Mouse (Mus musculus) left cerebral cortex, postnatal 25 days (tissue): ENCODE results near the gene Art4. TPM values are rescaled to one million over a fixed set of nuclear protein-coding genes. Genes with fewer than 3 reads are reported as not detected.

Experiments
- DNase-seq, 2 experiments: peaks; one replicate each; pipeline ENCODE4 v3.0.0; 2022; ENCODE audit warnings: low spot score in 2 of 2, mixed read lengths in 1 of 2
- intact Hi-C: fragments of 180-260 bp; cut with DNase I; formaldehyde crosslinking; loops from one replicate; pipeline ENCODE4 v1.15.1; 2025
- microRNA-seq, 2 experiments: library from miRNA; unstranded; fragments of <30 nt; microRNA quantifications; one replicate each; pipeline ENCODE4 v1.2.0; 2022
- total RNA-seq, 2 experiments: library from RNA; stranded (reverse); gene quantifications; 2 replicates each; pipeline ENCODE4 v1.2.3; 2021

The Art4 gene
- total RNA-seq, 2 experiments from 2014 or later = 0.14 TPM; not detected in 1

GRCm38 (mm10) chr6:136805409-136805775 is 52.1 kb downstream of the Art4 start:
- DNase-seq = no peak
- intact Hi-C loops = loop anchor here (10.0 kb wide), 1 partner anchor 271 kb away; no protein-coding TSS in a partner anchor

- no peak for DNase-seq
- intact Hi-C loops = loop anchor here (1.0 to 10.0 kb wide), 2 partner anchors 22 to 270 kb away; partner anchors contain the start of gene BC049715
Observed at GRCm38 (mm10) chr6:136804705-136805408, 52.7 kb downstream of the Art4 start.

GRCm38 (mm10) chr6:136803739-136804633 is 53.5 kb downstream of the Art4 start, which contains the start of gene Hist4h4:
Gene Hist4h4 (minus strand): TSS chr6:136804415.
- intact Hi-C loops = loop anchor here (1.0 to 10.0 kb wide), 2 partner anchors 23 to 269 kb away; partner anchors contain the start of gene BC049715

DNA sequence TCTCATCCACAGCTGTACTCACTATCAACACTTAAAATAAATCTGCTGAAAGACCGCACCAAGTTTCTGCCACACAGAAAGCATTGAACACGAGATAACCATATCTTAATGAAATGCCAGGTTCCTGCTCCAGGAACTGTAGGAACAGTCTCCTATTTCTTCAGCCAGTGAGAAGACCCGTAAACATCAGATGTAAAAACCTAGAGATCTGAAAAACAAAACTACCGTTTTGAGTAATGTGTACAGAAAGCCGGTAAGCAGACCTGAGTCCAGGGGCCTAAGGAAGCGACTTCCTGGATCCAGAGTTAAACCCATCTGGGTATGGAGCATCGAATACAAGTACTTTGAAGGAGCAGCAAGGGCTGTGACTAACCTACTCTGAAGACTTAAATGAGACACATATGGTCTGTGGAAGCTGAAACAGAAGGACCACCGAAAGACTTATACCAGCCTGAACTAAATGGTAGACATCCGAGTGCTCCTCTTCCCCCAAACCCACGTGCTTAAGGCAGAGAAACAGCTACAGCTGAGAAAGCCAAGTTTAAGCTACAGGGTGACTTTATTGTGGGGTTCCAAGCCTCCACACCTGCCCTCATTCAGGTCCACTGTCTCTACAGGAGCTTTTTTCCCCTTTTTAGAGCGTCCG is 54.3 kb downstream of the Art4 start:
- DNase-seq = no peak
- intact Hi-C loops = loop anchor here (10.0 kb wide), 1 partner anchor 268 kb away; no protein-coding TSS in a partner anchor

More at GRCm38 (mm10) chr6:136803739-136804633, 53.5 kb downstream of the Art4 start, which contains the start of gene Hist4h4:
- DNase-seq = peak; percentile 96 to 98

GRCm38 (mm10) chr6:136801274-136801673 is 56.3 kb downstream of the Art4 start:
- intact Hi-C loops = loop anchor here (10.0 kb wide), 1 partner anchor 266 kb away; no protein-coding TSS in a partner anchor
- no peak for DNase-seq

DNA sequence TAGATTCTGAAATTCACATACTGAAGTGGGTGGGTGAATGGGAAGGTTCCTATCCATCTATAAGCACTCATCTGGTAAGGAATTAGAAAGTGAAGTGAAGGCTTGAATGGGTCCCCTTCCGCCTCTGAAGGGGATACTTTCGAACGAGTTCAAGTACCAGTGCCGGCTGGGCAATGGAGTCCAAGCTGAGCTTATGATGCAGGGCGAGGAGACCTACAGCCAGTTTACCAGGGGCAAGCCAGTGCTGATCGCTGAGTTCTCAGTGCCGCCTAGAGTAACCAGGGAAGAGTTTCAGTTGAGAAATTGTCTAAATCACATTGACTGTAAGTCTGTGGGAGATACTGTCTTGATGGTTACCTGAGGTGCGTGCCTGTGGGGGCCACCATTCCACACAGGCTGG is 56.8 kb downstream of the Art4 start:
- DNase-seq = no peak
- intact Hi-C loops = loop anchor here (10.0 kb wide), 1 partner anchor 266 kb away; no protein-coding TSS in a partner anchor

Small RNA genes within 50 kb of the gene (microRNA-seq; reads per million reads assigned to microRNA genes)
- gene Gm44364 = 0 reads per million in 2 experiments

Other genes starting within 250 kb of the Art4 start
- under 1 TPM; 0.16 to 0.30 TPM for gene Plbd1, start 195.8 kb downstream of the Art4 start, total RNA-seq
- gene Gucy2c, start 76.0 kb downstream of the Art4 start, total RNA-seq = under 1 TPM; 0.21 to 0.41 TPM
- 10 to 100 TPM in 1 of 2 experiments, 1 to 10 TPM in 1; 7.8 to 10.6 TPM for gene Hist4h4, start 53.3 kb downstream of the Art4 start, total RNA-seq
- gene H2afj, start 49.5 kb downstream of the Art4 start, total RNA-seq = 10 to 100 TPM; 56.9 to 66.7 TPM
- gene BC049715, start 30.1 kb downstream of the Art4 start, total RNA-seq = 1 to 10 TPM; 1.9 to 2.8 TPM
- gene Wbp11, start 29.5 kb downstream of the Art4 start, total RNA-seq = 100 to 1,000 TPM; 124 to 125 TPM
- 1 to 10 TPM; 4.4 to 5.0 TPM for gene Smco3, start 22.3 kb downstream of the Art4 start, total RNA-seq
- 10 to 100 TPM; 43.5 to 46.0 TPM for gene Mgp, start 18.1 kb upstream of the Art4 start, total RNA-seq
- not detected for gene Erp27, start 64.4 kb upstream of the Art4 start, total RNA-seq
- 1 to 10 TPM in 1 of 2 experiments, under 1 TPM in 1; 0.41 to 1.5 TPM for gene Pde6h, start 66.1 kb upstream of the Art4 start, total RNA-seq
- 10 to 100 TPM; 10.6 to 14.2 TPM for gene Arhgdib, start 84.2 kb upstream of the Art4 start, total RNA-seq